Mouse (Mus musculus) embryonic facial prominence, embryonic 13.5 days (tissue): ENCODE data around the gene Trex1. TPM values are rescaled to one million over a fixed set of nuclear protein-coding genes. Genes with fewer than 3 reads are reported as not detected.

Source experiments
- ATAC-seq: fragments of 200-750 bp; cut with Nextera tagmentation; 2 replicates; pipeline ENCODE4 v1.8.0; 2017; ENCODE audit warnings: low read depth; ENCODE audit not compliant: insufficient number of reproducible peaks, insufficient read depth, low FRiP score, low TSS enrichment
- H3K27ac ChIP-seq: fragments of 300-500 bp; sonication (generic); 2 replicates; pipeline ENCODE4 v1.5.1; 2015; ENCODE audit warnings: moderate library complexity, mild to moderate bottlenecking, inconsistent platforms
- H3K27me3 ChIP-seq: fragments of 300-500 bp; sonication (generic); 2 replicates; pipeline ENCODE4 v1.6.1; 2015; ENCODE audit warnings: mild to moderate bottlenecking, inconsistent platforms
- H3K36me3 ChIP-seq: fragments of 300-500 bp; sonication (generic); 2 replicates; pipeline ENCODE4 v1.6.1; 2015; ENCODE audit warnings: mild to moderate bottlenecking, inconsistent platforms
- H3K4me1 ChIP-seq: fragments of 300-500 bp; sonication (generic); 2 replicates; pipeline ENCODE4 v1.6.1; 2015; ENCODE audit warnings: inconsistent platforms
- H3K4me2 ChIP-seq: fragments of 300-500 bp; sonication (generic); 2 replicates; pipeline ENCODE4 v1.6.1; 2015; ENCODE audit warnings: moderate library complexity, mild to moderate bottlenecking, inconsistent platforms
- H3K4me3 ChIP-seq: fragments of 300-500 bp; sonication (generic); 2 replicates; pipeline ENCODE4 v1.5.1; 2015; ENCODE audit warnings: mild to moderate bottlenecking, inconsistent platforms
- H3K9ac ChIP-seq: fragments of 300-500 bp; sonication (generic); 2 replicates; pipeline ENCODE4 v1.6.1; 2015; ENCODE audit warnings: mild to moderate bottlenecking, inconsistent platforms
- H3K9me3 ChIP-seq: fragments of 300-500 bp; sonication (generic); 2 replicates; pipeline ENCODE4 v1.6.1; 2016; ENCODE audit warnings: inconsistent platforms
- WGBS: fragments of 180-500 bp; shearing (Covaris S2); methylation state at CpG from one replicate; pipeline ENCODE4 v1.1.7; 2015; ENCODE audit warnings: mixed read lengths; 5-methylcytosine and 5-hydroxymethylcytosine counted together
- polyA plus RNA-seq: library from polyadenylated mRNA; unstranded; fragments of >200 nt; fragmentation: Nextera tagmentation; extraction: Ambion mirVana; gene quantifications from 2 replicates; pipeline ENCODE4 v1.2.1, GENCODE M21; 2015

The Trex1 gene
- polyA plus RNA-seq = 13.3 and 13.7 TPM in 2 replicates

DNA sequence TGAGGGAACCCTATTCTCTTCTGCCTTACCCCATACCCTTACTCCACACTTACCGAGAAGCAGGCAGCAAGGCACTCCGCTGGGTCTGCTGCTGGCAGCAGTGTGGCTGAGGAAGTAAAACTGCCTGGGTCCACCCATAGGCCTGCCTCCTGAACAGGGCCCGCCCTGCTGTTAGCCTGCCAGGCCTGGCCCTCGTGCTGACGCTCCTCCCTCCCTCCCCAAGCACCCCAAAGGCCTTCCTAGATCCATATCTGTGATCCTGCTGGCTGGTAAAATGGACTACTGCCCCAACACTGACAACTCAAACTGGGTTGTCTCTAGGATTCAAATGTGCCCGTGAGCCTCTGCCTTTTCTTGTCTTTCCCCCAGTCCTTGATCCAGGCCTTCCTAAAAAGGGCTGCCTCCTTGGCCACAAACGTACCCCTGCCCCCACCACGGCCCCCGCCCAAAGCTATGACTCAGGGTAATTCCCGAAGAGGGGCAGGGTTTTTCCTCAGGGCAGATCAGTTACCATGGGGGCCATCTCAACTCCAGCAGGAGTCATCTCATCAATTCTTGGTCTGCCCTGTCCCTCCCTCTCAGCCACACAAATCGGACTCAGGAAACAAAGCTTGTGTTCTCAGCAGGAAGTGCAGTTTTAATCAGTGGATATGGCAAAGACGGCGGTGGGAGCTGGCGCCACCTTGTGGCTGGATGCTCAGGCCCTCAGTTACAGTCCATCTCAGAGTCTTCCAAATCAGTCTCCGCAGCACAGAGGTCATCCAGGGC lies at the start of gene Trex1:
Gene Trex1 (minus strand): TSS at position 599 of the 768 bp plus-strand sequence.
- peak within 1 kb of the TSS; percentile 66 for H3K4me2 ChIP-seq
- no peaks in the 10 kb centered on the region for H3K27me3 ChIP-seq
- ATAC-seq = peak; percentile 74
- peaks cover 73% of the 10 kb centered on the region for H3K36me3 ChIP-seq
- peak within 1 kb of the TSS; percentile 40 for H3K4me3 ChIP-seq
- peaks cover 34% of the 10 kb centered on the region for H3K4me1 ChIP-seq
- peak within 1 kb of the TSS; percentile 92 for H3K27ac ChIP-seq
- H3K9me3 ChIP-seq = no peaks in the 10 kb centered on the region
- 11% methylated on average over 15 of the region's 15 CpGs for WGBS
- H3K9ac ChIP-seq = peak within 1 kb of the TSS; percentile 75

DNA sequence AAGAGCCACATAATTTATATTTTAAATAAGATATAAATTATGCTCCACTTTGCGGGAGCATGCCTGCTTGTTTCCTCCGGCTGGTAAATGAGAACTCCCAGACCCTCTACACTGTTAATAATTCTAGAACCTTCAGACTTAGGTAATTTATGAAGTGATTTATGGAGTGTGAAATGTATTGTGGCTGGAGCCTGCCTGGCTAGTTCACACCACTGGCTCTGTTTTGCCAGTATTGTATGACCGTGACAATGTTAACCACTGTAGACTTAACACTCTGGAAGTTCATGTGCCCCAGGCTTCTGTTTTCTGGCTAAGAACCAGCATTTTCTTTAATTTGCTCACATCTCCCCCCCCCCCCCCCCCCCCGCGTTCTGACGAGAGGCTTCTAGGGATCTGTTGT lies 47.8 kb upstream of the Trex1 start:
- Histone ChIP-seq H3K4me2 (no peak overlapping the region), H3K9me3 (no peaks in the 10 kb centered on the region), H3K27me3 (no peaks in the 10 kb centered on the region), H3K4me3 (no peak overlapping the region), H3K9ac (no peak overlapping the region), H3K27ac (no peak overlapping the region), H3K4me1 (peaks cover 7% of the 10 kb centered on the region), H3K36me3 (peaks cover 95% of the 10 kb centered on the region)
- 77% methylated on average over 5 of the region's 6 CpGs for WGBS
- ATAC-seq = no peak

DNA sequence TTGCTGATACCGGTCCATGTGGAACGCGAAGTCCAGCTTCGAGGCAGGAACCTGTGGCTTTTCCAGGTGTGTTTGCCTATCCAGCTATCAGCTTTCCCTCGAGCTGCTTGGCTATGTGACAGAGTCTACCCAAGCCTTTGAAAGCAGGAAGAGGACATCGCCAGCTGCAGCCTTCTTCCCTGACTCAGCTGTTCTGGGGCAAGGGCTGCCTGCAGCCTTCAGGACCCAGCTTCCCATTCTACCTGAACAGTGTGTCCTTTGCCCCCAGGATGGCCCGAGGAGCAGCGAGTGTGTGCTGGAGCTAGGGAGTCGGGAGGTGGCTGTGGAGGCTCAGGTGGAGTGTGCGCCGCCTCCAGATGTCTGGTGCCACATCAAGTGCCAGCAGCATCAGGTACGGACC lies 46.1 kb upstream of the Trex1 start:
- peaks cover 93% of the 10 kb centered on the region for H3K36me3 ChIP-seq
- WGBS = 93% methylated on average over 12 of the region's 12 CpGs
- no peak for ATAC-seq

DNA sequence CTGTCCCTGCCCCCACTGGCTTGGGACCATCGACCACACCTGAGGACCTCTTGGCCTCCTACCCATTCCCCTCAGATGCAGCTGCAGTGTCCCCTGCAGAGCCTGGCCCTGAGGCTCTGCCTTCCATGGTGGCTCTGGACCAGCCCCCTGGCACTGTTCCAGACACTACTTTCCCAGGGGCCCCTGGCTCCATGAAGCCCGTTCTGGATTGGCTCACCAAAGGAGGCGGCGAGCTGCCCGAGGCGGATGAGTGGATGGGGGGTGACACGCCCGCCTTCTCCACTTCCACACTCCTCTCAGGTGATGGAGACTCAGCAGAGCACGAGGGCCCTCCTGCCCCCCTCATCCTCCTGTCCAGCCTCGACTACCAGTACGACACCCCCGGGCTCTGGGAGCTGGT lies 45.5 kb upstream of the Trex1 start:
- peaks cover 16% of the 10 kb centered on the region for H3K4me1 ChIP-seq
- 0 out of 2 replicates have a peak overlapping the region, but pooled peaks have one; percentile 36 for H3K9ac ChIP-seq
- no peaks in the 10 kb centered on the region for H3K27me3 ChIP-seq
- H3K27ac ChIP-seq = no peak overlapping the region
- peaks cover 93% of the 10 kb centered on the region for H3K36me3 ChIP-seq
- H3K4me2 ChIP-seq = no peak overlapping the region
- whole genome bisulfite sequencing = 81% methylated on average over 12 of the region's 12 CpGs
- H3K4me3 ChIP-seq = no peak overlapping the region
- ATAC-seq = no peak
- no peaks in the 10 kb centered on the region for H3K9me3 ChIP-seq

More for the DNA sequence above, 46.1 kb upstream of the Trex1 start:
- Histone ChIP-seq H3K4me3 (no peak overlapping the region), H3K9me3 (no peaks in the 10 kb centered on the region), H3K4me2 (no peak overlapping the region), H3K9ac (no peak overlapping the region), H3K4me1 (peaks cover 16% of the 10 kb centered on the region), H3K27me3 (no peaks in the 10 kb centered on the region), H3K27ac (no peak overlapping the region)

DNA sequence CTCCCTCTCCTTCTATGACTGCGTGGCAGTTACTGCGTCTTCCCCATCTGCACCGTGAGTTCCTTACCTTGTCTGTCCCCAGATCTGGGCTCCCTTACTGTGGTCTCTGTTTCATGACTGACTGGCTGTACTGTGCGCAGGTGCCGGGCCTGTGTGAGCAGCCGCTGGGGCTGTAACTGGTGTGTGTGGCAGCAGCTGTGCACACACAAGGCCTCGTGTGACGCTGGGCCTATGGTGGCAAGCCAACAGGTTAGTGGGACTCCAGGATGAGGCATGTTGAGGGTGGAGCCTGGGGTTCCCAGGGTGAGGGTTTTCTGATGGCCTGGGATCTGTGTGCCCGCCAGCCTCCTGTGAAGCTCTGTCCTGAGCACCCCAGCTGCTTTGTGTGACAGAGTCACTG lies 44.5 kb upstream of the Trex1 start:
- WGBS = 92% methylated on average over 9 of the region's 9 CpGs
- no peak for ATAC-seq
- peaks cover 92% of the 10 kb centered on the region for H3K36me3 ChIP-seq

DNA sequence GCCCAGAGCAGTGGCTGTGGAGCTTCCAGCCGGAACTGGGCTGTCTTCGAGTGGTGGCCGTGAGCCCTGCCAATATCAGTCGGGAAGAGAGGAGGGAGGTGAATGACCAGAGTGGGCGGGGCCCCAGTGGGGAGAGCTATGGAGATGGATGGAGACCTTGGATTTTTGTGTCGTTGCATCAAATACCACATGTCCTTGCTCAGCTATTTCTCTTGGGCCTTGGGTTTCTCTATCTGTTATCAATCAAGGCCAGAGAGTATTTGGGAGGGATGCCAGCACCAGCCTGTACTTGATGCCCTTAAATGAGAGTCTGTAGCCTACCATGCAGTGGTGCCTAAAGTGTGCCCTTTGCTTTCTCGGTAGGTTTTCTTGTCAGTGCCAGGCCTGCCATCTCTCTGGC lies 43.7 kb upstream of the Trex1 start:
- no peaks in the 10 kb centered on the region for H3K27me3 ChIP-seq
- H3K4me3 ChIP-seq = no peak overlapping the region
- peaks cover 84% of the 10 kb centered on the region for H3K36me3 ChIP-seq
- ATAC-seq = no peak
- WGBS = 76% methylated on average over 7 of the region's 7 CpGs
- H3K4me2 ChIP-seq = no peak overlapping the region
- no peaks in the 10 kb centered on the region for H3K9me3 ChIP-seq
- H3K27ac ChIP-seq = no peak overlapping the region
- peaks cover 31% of the 10 kb centered on the region for H3K4me1 ChIP-seq
- H3K9ac ChIP-seq = no peak overlapping the region

More for the DNA sequence above, 44.5 kb upstream of the Trex1 start:
- Histone ChIP-seq H3K9me3 (no peaks in the 10 kb centered on the region), H3K4me2 (no peak overlapping the region), H3K27me3 (no peaks in the 10 kb centered on the region), H3K27ac (no peak overlapping the region), H3K4me3 (no peak overlapping the region), H3K9ac (0 out of 2 replicates have a peak overlapping the region, but pooled peaks have one; percentile 36), H3K4me1 (peaks cover 22% of the 10 kb centered on the region)

DNA sequence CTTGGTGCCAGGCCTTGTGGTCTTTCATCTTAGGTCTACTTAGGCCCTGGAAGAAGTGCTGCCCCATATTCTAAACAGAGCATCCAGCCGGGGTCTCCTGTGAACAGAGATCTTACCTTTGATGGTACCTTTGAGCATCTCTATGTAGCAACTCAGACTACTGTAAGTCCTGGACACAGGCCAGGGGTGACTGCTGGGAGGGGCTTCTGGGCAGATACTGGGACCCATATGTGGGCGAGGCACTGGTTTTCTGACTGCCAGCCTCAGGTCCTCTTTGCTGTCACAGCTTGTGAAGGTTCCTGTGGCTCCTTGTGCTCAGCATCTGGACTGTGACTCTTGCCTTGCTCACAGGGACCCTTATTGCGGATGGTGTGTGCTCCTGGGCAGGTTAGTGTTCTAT lies 43.0 kb upstream of the Trex1 start:
- H3K27me3 ChIP-seq = no peaks in the 10 kb centered on the region
- ATAC-seq = no peak
- H3K9ac ChIP-seq = 0 out of 2 replicates have a peak overlapping the region, but pooled peaks have one; percentile 6
- H3K36me3 ChIP-seq = peaks cover 77% of the 10 kb centered on the region
- H3K4me1 ChIP-seq = peaks cover 38% of the 10 kb centered on the region
- H3K9me3 ChIP-seq = no peaks in the 10 kb centered on the region
- H3K27ac ChIP-seq = no peak overlapping the region
- H3K4me2 ChIP-seq = no peak overlapping the region
- no peak overlapping the region for H3K4me3 ChIP-seq
- WGBS = 95% methylated on average over 3 of the region's 3 CpGs

DNA sequence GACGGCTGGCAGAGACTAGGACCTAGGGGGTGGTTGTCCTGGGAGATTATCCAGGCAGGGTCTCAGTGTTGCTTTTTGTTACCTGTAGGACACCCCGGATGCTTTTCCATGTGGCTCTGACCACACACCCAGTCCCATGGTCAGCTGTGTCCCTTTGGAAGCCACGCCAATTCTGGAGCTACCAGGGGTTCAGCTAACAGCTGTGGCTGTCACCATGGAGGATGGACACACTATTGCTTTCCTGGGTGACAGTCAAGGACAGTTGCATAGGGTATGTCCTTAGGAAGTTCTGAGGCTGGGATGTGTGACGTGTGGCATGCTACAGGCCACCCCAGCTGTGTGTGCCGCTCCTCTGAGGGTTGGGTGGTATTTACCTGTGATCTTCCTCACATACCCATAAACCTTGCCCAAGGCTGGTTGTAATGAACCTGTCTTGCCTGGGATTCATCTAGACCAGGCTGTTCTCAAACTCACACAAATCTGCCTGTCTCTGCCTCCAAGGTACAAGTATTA lies 42.5 kb upstream of the Trex1 start:
- Histone ChIP-seq H3K4me3 (no peak overlapping the region), H3K9me3 (no peaks in the 10 kb centered on the region), H3K27ac (no peak overlapping the region), H3K9ac (no peak overlapping the region), H3K27me3 (no peaks in the 10 kb centered on the region), H3K36me3 (peaks cover 76% of the 10 kb centered on the region), H3K4me1 (peaks cover 43% of the 10 kb centered on the region), H3K4me2 (no peak overlapping the region)
- no peak for ATAC-seq
- WGBS = 86% methylated on average over 5 of the region's 5 CpGs

DNA sequence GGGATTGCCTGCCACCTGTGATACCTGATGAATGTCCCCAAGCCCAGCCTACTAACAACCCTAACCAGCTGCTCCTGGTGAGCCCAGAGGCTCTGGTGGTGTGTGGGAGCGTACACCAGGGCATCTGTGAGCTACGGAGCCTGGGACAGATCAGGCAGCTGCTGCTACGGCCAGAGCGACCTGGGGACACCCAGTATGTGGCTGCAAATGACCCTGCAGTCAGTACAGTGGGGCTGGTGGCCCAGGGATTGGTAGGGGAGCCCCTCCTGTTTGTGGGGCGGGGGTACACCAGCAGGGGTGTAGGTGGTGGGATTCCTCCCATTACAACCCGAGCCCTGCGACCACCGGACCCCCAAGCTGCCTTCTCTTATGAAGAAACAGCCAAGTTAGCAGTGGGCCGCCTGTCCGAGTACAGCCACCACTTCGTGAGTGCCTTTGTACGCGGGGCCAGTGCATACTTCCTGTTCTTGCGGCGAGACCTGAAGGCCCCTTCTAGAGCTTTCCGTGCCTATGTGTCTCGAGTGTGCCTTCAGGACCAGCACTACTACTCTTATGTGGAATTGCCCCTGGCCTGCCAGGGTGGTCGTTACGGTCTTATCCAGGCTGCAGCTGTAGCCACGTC lies 40.9 kb upstream of the Trex1 start:
- WGBS = 87% methylated on average over 20 of the region's 20 CpGs
- Histone ChIP-seq H3K36me3 (peaks cover 60% of the 10 kb centered on the region), H3K27ac (no peak overlapping the region), H3K9ac (no peak overlapping the region), H3K4me3 (no peak overlapping the region), H3K4me2 (no peak overlapping the region), H3K27me3 (no peaks in the 10 kb centered on the region), H3K4me1 (peaks cover 53% of the 10 kb centered on the region), H3K9me3 (no peaks in the 10 kb centered on the region)
- ATAC-seq = no peak

DNA sequence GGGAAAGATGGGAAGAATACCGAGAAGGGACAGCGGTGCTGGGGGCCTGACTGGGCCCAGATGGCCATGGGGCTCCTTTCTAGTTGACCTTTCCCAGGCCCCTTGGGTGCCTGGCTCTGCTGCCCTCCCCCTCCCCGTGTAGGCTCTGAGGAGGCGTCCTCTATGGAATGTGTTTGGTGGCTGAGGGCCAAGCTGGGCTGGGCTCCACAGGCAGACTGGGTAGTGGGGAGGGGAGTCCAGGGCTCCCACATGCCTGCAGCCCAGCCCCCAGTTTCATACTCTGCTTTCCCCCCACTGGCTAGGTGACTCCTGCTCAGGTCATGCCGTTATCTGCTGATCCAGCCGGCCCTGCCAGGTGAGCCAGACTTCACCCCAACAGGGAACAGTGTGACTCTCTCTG lies 39.4 kb upstream of the Trex1 start:
- H3K4me1 ChIP-seq = peaks cover 54% of the 10 kb centered on the region
- no peak for ATAC-seq
- H3K9ac ChIP-seq = peak overlapping the region; percentile 97; the same call in 1 of the 2 replicates
- 0 out of 2 replicates have a peak overlapping the region, but pooled peaks have one; percentile 2 for H3K4me3 ChIP-seq
- peaks cover 46% of the 10 kb centered on the region for H3K36me3 ChIP-seq
- WGBS = 72% methylated on average over 4 of the region's 6 CpGs
- H3K4me2 ChIP-seq = peak overlapping the region; percentile 81
- no peaks in the 10 kb centered on the region for H3K9me3 ChIP-seq
- peak overlapping the region; percentile 100 for H3K27ac ChIP-seq
- no peaks in the 10 kb centered on the region for H3K27me3 ChIP-seq

DNA sequence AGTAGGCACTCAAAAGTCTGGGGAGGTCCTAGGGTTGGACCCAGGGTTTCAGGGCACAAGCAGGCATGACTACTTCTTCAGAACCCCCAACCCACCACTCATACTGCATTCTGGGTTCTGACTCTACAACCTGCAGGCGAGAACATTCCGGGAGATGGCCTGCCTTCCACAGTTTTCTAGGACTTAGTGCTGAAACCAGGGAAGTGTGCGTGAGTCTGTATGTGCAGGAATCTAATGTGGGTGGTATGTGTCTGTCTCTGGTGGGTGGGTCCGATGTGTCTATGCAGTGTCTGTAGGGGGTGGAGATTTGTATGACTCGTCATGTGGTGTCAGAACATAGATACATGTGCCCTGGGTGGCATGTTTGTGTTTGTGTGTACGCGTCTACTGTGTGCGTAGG lies 38.8 kb upstream of the Trex1 start:
- peak overlapping the region; percentile 71; the same call in 1 of the 2 replicates for H3K4me3 ChIP-seq
- no peaks in the 10 kb centered on the region for H3K27me3 ChIP-seq
- H3K4me1 ChIP-seq = peaks cover 59% of the 10 kb centered on the region
- H3K27ac ChIP-seq = peak overlapping the region; percentile 100
- peak overlapping the region; percentile 81 for H3K4me2 ChIP-seq
- peaks cover 40% of the 10 kb centered on the region for H3K36me3 ChIP-seq
- WGBS = 78% methylated on average over 8 of the region's 8 CpGs
- peak overlapping the region; percentile 97; the same call in 1 of the 2 replicates for H3K9ac ChIP-seq
- ATAC-seq = no peak
- H3K9me3 ChIP-seq = no peaks in the 10 kb centered on the region
